Mouse (Mus musculus) CH12.LX (cell line): ENCODE data around the gene Dlx3. TPM values are rescaled to one million over a fixed set of nuclear protein-coding genes. Genes with fewer than 3 reads are reported as not detected.

Experiments
- DNase-seq: peaks from one replicate; pipeline ENCODE4 v3.0.0-alpha.2; 2013; ENCODE audit errors: extremely low read depth
- H3K27ac ChIP-seq: 2 replicates; pipeline ENCODE4 v1.5.1; 2012; ENCODE audit warnings: low read depth, mild to moderate bottlenecking, control low read depth, moderate library complexity; ENCODE audit not compliant: insufficient read depth
- H3K27me3 ChIP-seq: replicated peaks from 2 replicates; pipeline ENCODE3; 2012; ENCODE audit warnings: inconsistent platforms
- H3K36me3 ChIP-seq, 2 experiments: replicated peaks in 1 of 2; 2 replicates each; pipeline versions ENCODE3 to v1.6.1; 2012; ENCODE audit warnings: inconsistent platforms in 1 of 2, low read length in 1 of 2, mild to moderate bottlenecking in 1 of 2, mixed read lengths in 1 of 2, moderate library complexity in 1 of 2; ENCODE audit not compliant: control insufficient read depth in 1 of 2, insufficient read depth in 1 of 2
- H3K4me1 ChIP-seq, 2 experiments: 2 replicates each; pipeline ENCODE4 v1.6.1; 2012; ENCODE audit warnings: inconsistent platforms in 1 of 2, moderate library complexity in 1 of 2; ENCODE audit not compliant: insufficient read depth in 2 of 2, control insufficient read depth in 1 of 2
- H3K4me2 ChIP-seq: 2 replicates; pipeline ENCODE4 v1.6.1; 2012; ENCODE audit warnings: low read depth, mild to moderate bottlenecking, control low read depth; ENCODE audit not compliant: poor library complexity, insufficient read depth, severe bottlenecking
- H3K4me3 ChIP-seq, 3 experiments: fragments of 150-350 bp in 1 of 3; sonication (generic) in 1 of 3; replicated peaks in 1 of 3; 2 replicates each; pipeline versions ENCODE3 to v1.5.1; 2011 to 2012; ENCODE audit warnings: low read depth in 2 of 3, low read length in 2 of 3, mild to moderate bottlenecking in 2 of 3, moderate library complexity in 2 of 3, control low read depth in 1 of 3, improper control_type of control experiment in 1 of 3, inconsistent platforms in 1 of 3, mixed read lengths in 1 of 3; ENCODE audit not compliant: poor library complexity in 1 of 3
- H3K79me2 ChIP-seq: replicated peaks from 2 replicates; pipeline ENCODE4 v1.6.1; 2012; ENCODE audit warnings: mild to moderate bottlenecking, moderate library complexity; ENCODE audit not compliant: control insufficient read depth, poor library complexity, insufficient read depth, severe bottlenecking; ENCODE audit errors: extremely low read depth
- H3K9ac ChIP-seq: 2 replicates; pipeline ENCODE4 v1.6.1; 2012; ENCODE audit warnings: low read depth, mild to moderate bottlenecking, control low read depth, moderate library complexity; ENCODE audit not compliant: insufficient read depth
- H3K9me3 ChIP-seq: replicated peaks from 2 replicates; pipeline ENCODE3; 2012; ENCODE audit warnings: low read length, inconsistent platforms, mixed read lengths
- BHLHE40 ChIP-seq: IDR thresholded peaks from 2 replicates; pipeline ENCODE4 v1.6.1; 2011; ENCODE audit warnings: mild to moderate bottlenecking, low read depth, low read length, improper control_type of control experiment
- CHD1 ChIP-seq: IDR thresholded peaks from 2 replicates; pipeline ENCODE4 v1.6.1; 2012; ENCODE audit warnings: low read depth, low read length, improper control_type of control experiment, inconsistent platforms
- CHD2 ChIP-seq: IDR thresholded peaks from 2 replicates; pipeline ENCODE4 v1.6.1; 2011; ENCODE audit warnings: low read length, improper control_type of control experiment
- CTCF ChIP-seq, 2 experiments: IDR thresholded peaks in 1 of 2; conservative IDR thresholded peaks in 1 of 2; 2 replicates each; pipeline ENCODE4 v1.5.1; 2011 to 2012; ENCODE audit warnings: low read depth in 2 of 2, low read length in 2 of 2, improper control_type of control experiment in 1 of 2, inconsistent platforms in 1 of 2, mild to moderate bottlenecking in 1 of 2, moderate library complexity in 1 of 2
- E2F4 ChIP-seq: IDR thresholded peaks from 2 replicates; pipeline ENCODE4 v1.6.1; 2011; ENCODE audit warnings: low read depth, low read length, improper control_type of control experiment; ENCODE audit not compliant: insufficient replicate concordance
- ELF1 ChIP-seq: IDR thresholded peaks from 2 replicates; pipeline ENCODE4 v1.6.1; 2014; ENCODE audit warnings: low read depth, mild to moderate bottlenecking, inconsistent platforms, low read length, improper control_type of control experiment
- EP300 ChIP-seq: IDR thresholded peaks from 2 replicates; pipeline ENCODE4 v1.6.1; 2011; ENCODE audit warnings: low read length, improper control_type of control experiment
- ETS1 ChIP-seq: conservative IDR thresholded peaks from 2 replicates; pipeline ENCODE4 v1.6.1; 2012; ENCODE audit warnings: low read depth, mild to moderate bottlenecking, inconsistent platforms, low read length, improper control_type of control experiment, moderate library complexity
- GABPA ChIP-seq: IDR thresholded peaks from 2 replicates; pipeline ENCODE4 v1.6.1; 2012; ENCODE audit warnings: low read depth, low read length, improper control_type of control experiment, inconsistent platforms; ENCODE audit not compliant: insufficient replicate concordance
- HCFC1 ChIP-seq: IDR thresholded peaks from 2 replicates; pipeline ENCODE4 v1.6.1; 2012; ENCODE audit warnings: low read depth, mild to moderate bottlenecking, inconsistent platforms, low read length, improper control_type of control experiment
- JUN ChIP-seq: IDR thresholded peaks from 2 replicates; pipeline ENCODE4 v1.6.1; 2011; ENCODE audit warnings: low read depth, mild to moderate bottlenecking, low read length, improper control_type of control experiment, moderate library complexity; ENCODE audit not compliant: insufficient read depth
- JUND ChIP-seq: conservative IDR thresholded peaks from 2 replicates; pipeline ENCODE4 v1.6.1; 2011; ENCODE audit warnings: low read depth, low read length, improper control_type of control experiment
- KAT2A ChIP-seq: IDR thresholded peaks from 2 replicates; pipeline ENCODE4 v1.6.1; 2012; ENCODE audit warnings: low read length, improper control_type of control experiment, inconsistent platforms; ENCODE audit not compliant: insufficient replicate concordance
- MAFK ChIP-seq: IDR thresholded peaks from 2 replicates; pipeline ENCODE4 v1.6.1; 2011; ENCODE audit warnings: low read length, improper control_type of control experiment; ENCODE audit not compliant: insufficient replicate concordance
- MAX ChIP-seq: IDR thresholded peaks from 2 replicates; pipeline ENCODE4 v1.6.1; 2011; ENCODE audit warnings: low read length, improper control_type of control experiment
- MAZ ChIP-seq: IDR thresholded peaks from 2 replicates; pipeline ENCODE4 v1.6.1; 2012; ENCODE audit warnings: low read depth, mild to moderate bottlenecking, inconsistent platforms, low read length, improper control_type of control experiment, moderate library complexity
- MEF2A ChIP-seq: IDR thresholded peaks from 2 replicates; pipeline ENCODE4 v1.6.1; 2014; ENCODE audit warnings: low read depth, mild to moderate bottlenecking, inconsistent platforms, low read length, improper control_type of control experiment, borderline replicate concordance
- MXI1 ChIP-seq: IDR thresholded peaks from 2 replicates; pipeline ENCODE4 v1.6.1; 2011; ENCODE audit warnings: mild to moderate bottlenecking, low read depth, low read length, improper control_type of control experiment
- MYC ChIP-seq: IDR thresholded peaks from 2 replicates; pipeline ENCODE4 v1.6.1; 2011; ENCODE audit warnings: low read depth, mild to moderate bottlenecking, improper control_type of control experiment, low read length
- NRF1 ChIP-seq: IDR thresholded peaks from 2 replicates; pipeline ENCODE4 v1.6.1; 2014; ENCODE audit warnings: low read depth, mild to moderate bottlenecking, inconsistent platforms, low read length, improper control_type of control experiment, moderate library complexity
- PAX5 ChIP-seq: IDR thresholded peaks from 2 replicates; pipeline ENCODE4 v1.6.1; 2012; ENCODE audit warnings: low read length, inconsistent platforms, mixed read lengths
- RAD21 ChIP-seq: IDR thresholded peaks from 2 replicates; pipeline ENCODE4 v1.6.1; 2011; ENCODE audit warnings: low read depth, mild to moderate bottlenecking, low read length, improper control_type of control experiment, moderate library complexity
- RCOR1 ChIP-seq: conservative IDR thresholded peaks from 2 replicates; pipeline ENCODE4 v1.6.1; 2012; ENCODE audit warnings: low read depth, mild to moderate bottlenecking, inconsistent platforms, low read length, improper control_type of control experiment
- TCF12 ChIP-seq: IDR thresholded peaks from 2 replicates; pipeline ENCODE4 v1.6.1; 2014; ENCODE audit warnings: low read depth, mild to moderate bottlenecking, inconsistent platforms, low read length, improper control_type of control experiment
- UBTF ChIP-seq: IDR thresholded peaks from 2 replicates; pipeline ENCODE4 v1.6.1; 2012; ENCODE audit warnings: low read depth, mild to moderate bottlenecking, inconsistent platforms, low read length, improper control_type of control experiment, moderate library complexity
- USF2 ChIP-seq: conservative IDR thresholded peaks from 2 replicates; pipeline ENCODE4 v1.6.1; 2011; ENCODE audit warnings: low read depth, low read length, improper control_type of control experiment
- ZC3H11A ChIP-seq: IDR thresholded peaks from 2 replicates; pipeline ENCODE4 v1.6.1; 2012; ENCODE audit warnings: low read depth, mild to moderate bottlenecking, inconsistent platforms, low read length, improper control_type of control experiment
- ZKSCAN1 ChIP-seq: IDR thresholded peaks from 2 replicates; pipeline ENCODE4 v1.6.1; 2012; ENCODE audit warnings: low read depth, inconsistent platforms, low read length, improper control_type of control experiment, borderline replicate concordance
- ZMIZ1 ChIP-seq: IDR thresholded peaks from 2 replicates; pipeline ENCODE4 v1.6.1; 2012; ENCODE audit warnings: low read depth, mild to moderate bottlenecking, inconsistent platforms, low read length, improper control_type of control experiment
- ZNF384 ChIP-seq: IDR thresholded peaks from 2 replicates; pipeline ENCODE4 v1.6.1; 2012; ENCODE audit warnings: low read depth, low read length, improper control_type of control experiment, inconsistent platforms
- dilution Hi-C: fragments of 300-500 bp; cut with MboI; formaldehyde crosslinking; loops from 2 replicates; pipeline ENCODE4 v1.14.3; 2020; ENCODE audit warnings: low sequenced_read_pairs; ENCODE audit not compliant: extremely low pct_unique_long_range_greater_than_20kb, extremely low pct_ligation_motif_present
- in situ Hi-C: fragments of 300-500 bp; cut with MboI; formaldehyde crosslinking; loops from 3 replicates; pipeline ENCODE4 v1.14.3; 2019; ENCODE audit warnings: low sequenced_read_pairs, low pct_ligation_motif_present, low pct_unique_long_range_greater_than_20kb, mixed read lengths
- polyA plus RNA-seq: library from polyadenylated mRNA; unstranded; fragments of >175 nt; gene quantifications from 2 replicates; pipeline ENCODE4 v1.2.1, GENCODE M21; 2012; ENCODE audit warnings: low read depth; ENCODE audit not compliant: insufficient read length
- total RNA-seq, 2 experiments: library from RNA; depleted of rRNA; stranded (reverse); fragments of 300-350 nt in 1 of 2; fragments of >200 nt in 1 of 2; gene quantifications; 2 replicates each; pipeline ENCODE4 v1.2.3; 2012 to 2014

Dlx3 gene
- total and polyA plus RNA-seq, 3 experiments, result 0.08 to 0.55 (median 0.17) TPM

DNA sequence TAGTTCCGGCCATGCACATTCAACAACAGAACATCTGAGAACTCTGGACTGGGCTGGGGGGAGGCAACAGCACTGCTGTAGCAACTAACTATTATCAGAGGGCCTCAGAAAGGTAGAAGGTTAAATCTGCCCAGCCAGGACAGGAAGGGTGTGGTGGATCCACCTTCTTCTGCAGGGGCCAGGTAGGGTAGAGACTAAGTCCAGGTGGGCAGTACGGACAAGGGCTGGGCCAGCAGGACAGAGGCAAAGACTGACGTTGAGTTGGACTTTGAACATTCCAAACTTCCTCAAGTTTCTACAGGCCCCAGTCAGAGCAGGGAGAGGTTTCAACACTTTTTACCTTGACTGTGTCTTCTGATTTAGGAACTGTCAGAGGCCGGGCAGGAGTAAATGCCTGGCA is 45.2 kb upstream of the Dlx3 start:
- H3K36me3 ChIP-seq, result peaks cover 0 to 18% of the 10 kb centered on the region in 2 experiments
- H3K4me2 ChIP-seq, result peak overlapping the region; percentile 58
- peaks cover 26% of the 10 kb centered on the region for H3K27me3 ChIP-seq
- no peak for TF ChIP-seq NRF1
- no peak overlapping the region for H3K27ac ChIP-seq
- no peak for DNase-seq
- in situ Hi-C loops, result loop anchor here (5.0 kb wide), 1 partner anchor 33 kb away; no protein-coding TSS in a partner anchor
- peak overlapping the region in 1 of 3 experiments; percentile 82 for H3K4me3 ChIP-seq
- H3K9me3 ChIP-seq, result no peaks in the 10 kb centered on the region
- peaks cover 25 to 61% of the 10 kb centered on the region in 2 experiments for H3K4me1 ChIP-seq
- dilution Hi-C loops, result no loop called here
- no peak overlapping the region for H3K9ac ChIP-seq
- H3K79me2 ChIP-seq, result peaks cover 36% of the 10 kb centered on the region

DNA sequence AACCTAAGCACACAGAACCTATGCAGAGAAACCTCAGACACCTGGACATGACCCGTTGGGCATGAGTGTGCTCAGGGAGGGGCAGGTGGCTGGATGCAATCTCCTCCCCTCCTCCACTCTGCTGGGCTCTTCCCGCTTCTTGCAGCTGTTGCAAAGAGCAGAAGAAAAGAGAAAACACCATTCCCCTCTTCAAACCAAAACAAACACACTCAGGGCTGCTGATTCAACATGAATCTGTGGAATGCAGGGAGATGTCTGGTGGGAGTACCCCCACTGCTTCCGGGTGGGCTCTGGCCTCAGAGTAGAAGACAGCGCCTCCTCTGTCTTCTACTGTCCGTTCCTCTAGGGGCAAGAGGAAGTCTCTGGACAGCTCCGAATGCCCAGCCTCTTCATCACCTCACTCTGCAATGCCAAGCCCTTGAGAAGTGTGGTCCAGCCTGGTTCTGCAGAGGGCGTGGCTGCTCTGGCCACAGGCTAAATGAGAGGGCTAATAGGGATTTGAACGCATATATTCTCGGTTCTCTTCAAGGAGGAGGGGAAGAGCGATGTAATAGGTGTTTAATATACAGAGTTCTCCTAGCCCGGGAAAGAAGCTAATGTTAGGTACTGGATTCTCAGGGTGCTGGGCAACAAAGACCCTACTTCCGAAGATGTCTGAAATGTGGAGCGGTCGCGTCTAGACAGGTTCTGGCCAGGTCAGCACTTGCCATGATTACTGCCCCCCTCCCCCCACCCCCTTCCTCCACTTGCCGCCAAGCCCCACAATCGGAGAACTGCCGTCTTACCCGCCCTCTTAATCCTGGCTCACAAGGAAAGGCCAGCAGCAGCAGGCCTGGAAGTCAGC is 44.5 kb upstream of the Dlx3 start:
- H3K79me2 ChIP-seq, result peaks cover 32% of the 10 kb centered on the region
- dilution Hi-C loops (no loop called here), in situ Hi-C loops (no loop called here)
- peak overlapping the region; percentile 64 to 82 (median 75) for H3K4me3 ChIP-seq
- peak overlapping the region; percentile 58 for H3K4me2 ChIP-seq
- H3K9me3 ChIP-seq, result no peaks in the 10 kb centered on the region
- H3K4me1 ChIP-seq, result peaks cover 26 to 64% of the 10 kb centered on the region in 2 experiments
- peaks cover 0 to 12% of the 10 kb centered on the region in 2 experiments for H3K36me3 ChIP-seq
- no peak for DNase-seq
- no peak overlapping the region; the same call in 1 of the 2 replicates for H3K27ac ChIP-seq
- peaks cover 27% of the 10 kb centered on the region for H3K27me3 ChIP-seq
- peak overlapping the region; percentile 46 for H3K9ac ChIP-seq
- TF ChIP-seq GABPA, result no peak
- TF ChIP-seq MXI1, result peak; percentile 44; the same call in 1 of the 2 replicates
- no peak for TF ChIP-seq MAFK
- TF ChIP-seq HCFC1, result peak; percentile 26; the same call in 1 of the 2 replicates
- TF ChIP-seq ZC3H11A, result no peak
- TF ChIP-seq JUND, result no peak
- TF ChIP-seq JUN, result no peak
- TF ChIP-seq ETS1, result no peak
- peak in 1 of 2 experiments; percentile 54; a peak in 2 of 4 replicates for TF ChIP-seq CTCF (conservative IDR thresholded peaks at IDR 0.05 in 1 of 2, IDR thresholded peaks at IDR 0.05 in 1 of 2; ENCODE audit: low read depth in 2 of 2, low read length in 2 of 2)
- TF ChIP-seq KAT2A, result no peak
- no peak for TF ChIP-seq USF2
- TF ChIP-seq EP300, result 0 out of 2 replicates have a peak, but pooled peaks have one; percentile 19
- no peak for TF ChIP-seq ZMIZ1
- no peak for TF ChIP-seq TCF12
- peak; percentile 84 for TF ChIP-seq ELF1
- TF ChIP-seq RAD21, result no peak
- no peak for TF ChIP-seq PAX5
- TF ChIP-seq CHD1, result no peak
- no peak for TF ChIP-seq UBTF
- no peak for TF ChIP-seq MEF2A
- TF ChIP-seq ZKSCAN1, result no peak
- TF ChIP-seq RCOR1, result no peak
- TF ChIP-seq CHD2, result peak; percentile 41
- peak; percentile 58; the same call in 1 of the 2 replicates for TF ChIP-seq MAZ
- TF ChIP-seq E2F4, result no peak
- no peak for TF ChIP-seq NRF1
- no peak for TF ChIP-seq MYC
- no peak for TF ChIP-seq ZNF384
- no peak for TF ChIP-seq BHLHE40
- TF ChIP-seq MAX, result no peak; the same call in 1 of the 2 replicates
